Comparison of ENCODE assay signal across 8 mouse cellular contexts in genomic region chr17:84182311-84183271, GRCm38 (mm10). TPM values are rescaled to one million over a fixed set of nuclear protein-coding genes. Genes with fewer than 3 reads are reported as not detected.
DNase-seq lines count a peak whose midpoint lies in the region; ATAC-seq and TF ChIP-seq lines count a peak whose summit lies in the region.

No protein-coding gene starts in this region.

- H3K4me3 ChIP-seq in bone marrow macrophage, adult 2 months (ENCODE audit: insufficient read depth, low read length) = peak overlapping the region; percentile 60
- H3K4me3 ChIP-seq in heart, embryonic 10.5 days = peak overlapping the region; percentile 38; the same call in 1 of the 2 replicates
- H3K4me3 ChIP-seq in midbrain, embryonic 11.5 days (ENCODE audit: low read depth, low read length) = no peak overlapping the region

- TF ChIP-seq CTCF in bone marrow macrophage, adult 2 months (IDR thresholded peaks at IDR 0.05; ENCODE audit: low read depth, low read length) = no peak

- peak; percentile 59 to 62 for DNase-seq in heart, adult 18-20 months
- DNase-seq in heart, postnatal 25 days (ENCODE audit: low spot score) = no peak
- no peak for DNase-seq in heart, embryonic 10.5 days (ENCODE audit: low spot score)
- DNase-seq in kidney, postnatal 14 days = peak; percentile 79
- peak; percentile 88 for DNase-seq in midbrain, embryonic 11.5 days (ENCODE audit: low spot score, missing footprints)
- peak; percentile 56 for DNase-seq in thymus, postnatal 25 days
- DNase-seq in layer of hippocampus, postnatal 14 days (ENCODE audit: low spot score in 2 of 2) = no peak

- intact Hi-C loops in heart, postnatal 25 days (cut with DNase I) = no loop called here

- H3K27ac ChIP-seq in bone marrow macrophage, adult 2 months (ENCODE audit: insufficient read depth, low read depth, low read length) = peak overlapping the region; percentile 99
- peak overlapping the region; percentile 73 for H3K27ac ChIP-seq in heart, embryonic 10.5 days
- H3K27ac ChIP-seq in midbrain, embryonic 11.5 days (ENCODE audit: low read depth, low read length) = no peak overlapping the region; the same call in 1 of the 2 replicates

- peaks cover 7% of the 10 kb centered on the region for H3K4me1 ChIP-seq in bone marrow macrophage, adult 2 months (ENCODE audit: control insufficient read depth, insufficient read depth, low read length)
- H3K4me1 ChIP-seq in heart, embryonic 10.5 days = peaks cover 56% of the 10 kb centered on the region
- H3K4me1 ChIP-seq in midbrain, embryonic 11.5 days (ENCODE audit: control insufficient read depth, insufficient read depth, low read length) = peaks cover 18% of the 10 kb centered on the region

- H3K4me2 ChIP-seq in midbrain, embryonic 11.5 days = peak overlapping the region; percentile 42

- TF ChIP-seq POLR2A in bone marrow macrophage, adult 2 months (IDR thresholded peaks at IDR 0.05; ENCODE audit: borderline replicate concordance, low read depth, low read length) = no peak

- H3K36me3 ChIP-seq in heart, embryonic 10.5 days = peaks cover 13% of the 10 kb centered on the region
- H3K36me3 ChIP-seq in midbrain, embryonic 11.5 days (ENCODE audit: control insufficient read depth, insufficient read depth, low read length) = 0 out of 2 replicates have a peak, but pooled peaks cover 2% of the 10 kb centered on the region

- H3K27me3 ChIP-seq in heart, embryonic 10.5 days (ENCODE audit: insufficient read depth, poor library complexity, severe bottlenecking) = no peaks in the 10 kb centered on the region
- no peaks in the 10 kb centered on the region for H3K27me3 ChIP-seq in midbrain, embryonic 11.5 days (ENCODE audit: control insufficient read depth, insufficient read depth, low read length)

- no peaks in the 10 kb centered on the region for H3K9me3 ChIP-seq in heart, embryonic 10.5 days
- no peaks in the 10 kb centered on the region for H3K9me3 ChIP-seq in midbrain, embryonic 11.5 days (ENCODE audit: control insufficient read depth, low read length)

- ATAC-seq in midbrain, embryonic 11.5 days (ENCODE audit: low FRiP score) = no peak

- 29% methylated on average over 16 of the region's 16 CpGs for WGBS in heart, embryonic 10.5 days
- WGBS in midbrain, embryonic 11.5 days = 35% methylated on average over 16 of the region's 16 CpGs

- peak overlapping the region; percentile 28; the same call in 1 of the 2 replicates for H3K9ac ChIP-seq in midbrain, embryonic 11.5 days (ENCODE audit: low read length)

RNA-seq across cellular contexts. Expression of gene Zfp36l2, which starts 5.2 kb away (rescaled TPM):
- total RNA-seq in heart, adult 18-20 months (2021) = 10 to 100 TPM; 18.7 to 22.8 TPM
- total RNA-seq in heart, postnatal 25 days (2021) = 10 to 100 TPM; 23.3 to 31.3 TPM
- 317 and 318 TPM in 2 replicates for polyA plus RNA-seq in bone marrow macrophage, adult 2 months (2012; ENCODE audit: insufficient read depth, insufficient read length, missing spikeins)
- polyA plus RNA-seq in heart, embryonic 10.5 days (2016; fragmentation: Nextera tagmentation; extraction: Ambion mirVana) = 5.2 and 10.4 TPM in 2 replicates
- polyA plus RNA-seq in midbrain, embryonic 11.5 days (2014; fragmentation: Nextera tagmentation; extraction: Ambion mirVana) = 14.4 and 14.6 TPM in 2 replicates
- 10 to 100 TPM; 22.7 to 29.5 TPM for total RNA-seq in layer of hippocampus, postnatal 14 days (2021)

Comparison
In these comparisons a context has a peak if more than half of its experiments do, and no peak if none do; other contexts are left out.
1. DNase-seq: peak in heart, adult 18-20 months (2 of 2), kidney, postnatal 14 days (single experiment), midbrain, embryonic 11.5 days (single experiment) and thymus, postnatal 25 days (single experiment); none in heart, postnatal 25 days (single experiment), heart, embryonic 10.5 days (single experiment) and layer of hippocampus, postnatal 14 days (0 of 2).